Comparison of ENCODE assay signal across 8 mouse cellular contexts in the genomic region with DNA sequence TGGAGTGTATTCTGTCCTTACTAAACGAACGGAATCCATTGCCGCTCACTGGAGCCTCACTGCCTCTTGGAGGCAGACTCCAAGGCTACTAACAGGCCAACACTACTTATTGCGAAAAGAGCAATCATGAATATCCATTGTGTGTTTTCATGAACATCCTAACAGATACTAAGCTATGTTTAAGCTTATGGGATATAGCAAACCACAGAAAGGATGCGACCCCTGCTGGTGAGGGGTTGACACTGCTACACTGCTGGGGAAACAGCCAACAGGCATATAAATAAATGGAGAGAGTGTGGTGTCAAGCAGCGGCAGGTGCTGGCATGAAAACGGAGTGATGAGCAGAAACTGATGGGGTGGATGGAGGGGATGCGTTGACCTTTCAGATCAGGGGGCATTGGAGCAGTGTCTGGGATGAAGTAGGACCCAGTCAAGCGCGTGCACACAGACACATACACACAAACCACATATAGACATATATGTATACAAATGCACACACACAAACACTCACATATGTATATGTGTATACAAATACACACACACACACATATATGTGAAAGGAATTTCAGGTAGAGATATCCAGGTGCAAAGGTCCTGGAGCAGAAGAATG. TPM values are rescaled to one million over a fixed set of nuclear protein-coding genes. Genes with fewer than 3 reads are reported as not detected.
DNase-seq lines count a peak whose midpoint lies in the region; TF ChIP-seq lines count a peak whose summit lies in the region.

No protein-coding gene starts in this region.

- WGBS in forebrain, embryonic 10.5 days = 68% methylated on average over 10 of the region's 10 CpGs
- WGBS in hindbrain, embryonic 10.5 days = 68% methylated on average over 10 of the region's 10 CpGs
- WGBS in spleen, adult 2 months = 67% methylated on average over 10 of the region's 10 CpGs

- TF ChIP-seq POLR2A in spleen, adult 2 months (IDR thresholded peaks at IDR 0.05; ENCODE audit: low read depth, low read length) = no peak

- H3K9me3 ChIP-seq in forebrain, embryonic 10.5 days = no peaks in the 10 kb centered on the region
- H3K9me3 ChIP-seq in hindbrain, embryonic 10.5 days = no peaks in the 10 kb centered on the region

- TF ChIP-seq CTCF in spleen, adult 2 months (IDR thresholded peaks at IDR 0.05; ENCODE audit: extremely low read depth, insufficient read depth, insufficient read length, insufficient replicate concordance) = peak; percentile 48; the same call in 1 of the 2 replicates

- no peaks in the 10 kb centered on the region for H3K27me3 ChIP-seq in forebrain, embryonic 10.5 days (ENCODE audit: poor library complexity, severe bottlenecking)
- no peaks in the 10 kb centered on the region for H3K27me3 ChIP-seq in hindbrain, embryonic 10.5 days (ENCODE audit: insufficient read depth, poor library complexity, severe bottlenecking)
- H3K27me3 ChIP-seq in spleen, adult 2 months (ENCODE audit: control insufficient read depth, insufficient read depth, low read length) = no peaks in the 10 kb centered on the region

- peaks cover 11% of the 10 kb centered on the region for H3K4me1 ChIP-seq in brown adipose tissue, adult 24 weeks (ENCODE audit: control insufficient read depth, insufficient read depth, insufficient read length, low read length)
- peaks cover 20% of the 10 kb centered on the region for H3K4me1 ChIP-seq in forebrain, embryonic 10.5 days
- peaks cover 22% of the 10 kb centered on the region for H3K4me1 ChIP-seq in hindbrain, embryonic 10.5 days (replicated peaks)
- H3K4me1 ChIP-seq in spleen, adult 2 months (ENCODE audit: control insufficient read depth, insufficient read depth, insufficient read length) = no peaks in the 10 kb centered on the region

- H3K4me3 ChIP-seq in brown adipose tissue, adult 24 weeks (ENCODE audit: insufficient read depth, low read depth, low read length) = peak overlapping the region; percentile 74
- no peak overlapping the region for H3K4me3 ChIP-seq in forebrain, embryonic 10.5 days
- no peak overlapping the region for H3K4me3 ChIP-seq in hindbrain, embryonic 10.5 days
- H3K4me3 ChIP-seq in spleen, adult 2 months (ENCODE audit: extremely low read depth, insufficient read depth, insufficient read length) = no peak overlapping the region

- peak overlapping the region; percentile 15; the same call in 1 of the 2 replicates for H3K27ac ChIP-seq in brown adipose tissue, adult 24 weeks (replicated peaks; ENCODE audit: low read depth, low read length)
- H3K27ac ChIP-seq in forebrain, embryonic 10.5 days = no peak overlapping the region
- no peak overlapping the region for H3K27ac ChIP-seq in hindbrain, embryonic 10.5 days
- no peak overlapping the region for H3K27ac ChIP-seq in spleen, adult 2 months (ENCODE audit: insufficient read depth, low read length)

- DNase-seq in layer of hippocampus, adult 11-12 months (ENCODE audit: low spot score) = peak; percentile 50
- no peak for DNase-seq in layer of hippocampus, adult 9-11 months
- peak; percentile 66 for DNase-seq in forebrain, embryonic 10.5 days (ENCODE audit: extremely low spot score, low spot score)
- DNase-seq in hindbrain, embryonic 10.5 days (ENCODE audit: low spot score) = peak; percentile 77
- DNase-seq in layer of hippocampus, postnatal 10 days (ENCODE audit: low spot score in 2 of 2) = peak; percentile 67
- peak; percentile 82 for DNase-seq in mesoderm, embryonic 11.5 days (ENCODE audit: low read depth, low spot score)
- peak; percentile 8 to 30 for DNase-seq in spleen, adult 2 months (ENCODE audit: low read depth in 1 of 2, low spot score in 2 of 2)

- peaks cover 5% of the 10 kb centered on the region; the same call in 1 of the 2 replicates for H3K36me3 ChIP-seq in forebrain, embryonic 10.5 days (replicated peaks)
- 0 out of 2 replicates have a peak, but pooled peaks cover 2% of the 10 kb centered on the region for H3K36me3 ChIP-seq in hindbrain, embryonic 10.5 days
- H3K36me3 ChIP-seq in spleen, adult 2 months (ENCODE audit: control insufficient read depth, insufficient read depth, low read length) = no peaks in the 10 kb centered on the region

RNA-seq across cellular contexts. Expression of gene Aox1, which starts 1.5 kb away (rescaled TPM):
- polyA plus RNA-seq in brown adipose tissue, adult 24 weeks (2012; ENCODE audit: insufficient read depth, insufficient read length, missing spikeins) = 32.9 and 33.8 TPM in 2 replicates
- 0.02 and 0.07 TPM in 2 replicates for polyA plus RNA-seq in forebrain, embryonic 10.5 days (2016; fragmentation: Nextera tagmentation; extraction: Ambion mirVana)
- polyA plus RNA-seq in hindbrain, embryonic 10.5 days (2016; fragmentation: Nextera tagmentation; extraction: Ambion mirVana) = 0.03 and 0.25 TPM in 2 replicates
- 1 to 10 TPM; 1.5 to 1.9 TPM for total RNA-seq in layer of hippocampus, postnatal 10 days (2021)
- polyA plus RNA-seq in spleen, adult 2 months (2012; rRNA removed) = 0.35 and 0.57 TPM in 2 replicates

RNA-seq across cellular contexts. Expression of gene Kctd18, which starts 12.5 kb away (rescaled TPM):
- polyA plus RNA-seq in brown adipose tissue, adult 24 weeks (2012; ENCODE audit: insufficient read depth, insufficient read length, missing spikeins) = 3.6 and 9.4 TPM in 2 replicates
- 16.0 and 18.1 TPM in 2 replicates for polyA plus RNA-seq in forebrain, embryonic 10.5 days (2016; fragmentation: Nextera tagmentation; extraction: Ambion mirVana)
- 18.5 and 19.2 TPM in 2 replicates for polyA plus RNA-seq in hindbrain, embryonic 10.5 days (2016; fragmentation: Nextera tagmentation; extraction: Ambion mirVana)
- total RNA-seq in layer of hippocampus, postnatal 10 days (2021) = 10 to 100 TPM; 24.4 to 25.7 TPM
- polyA plus RNA-seq in spleen, adult 2 months (2012; rRNA removed) = 5.4 and 5.6 TPM in 2 replicates

RNA-seq across cellular contexts. Expression of gene Sgo2a, which starts 35.5 kb away (rescaled TPM):
- 1.2 and 2.0 TPM in 2 replicates for polyA plus RNA-seq in brown adipose tissue, adult 24 weeks (2012; ENCODE audit: insufficient read depth, insufficient read length, missing spikeins)
- 23.9 and 24.3 TPM in 2 replicates for polyA plus RNA-seq in forebrain, embryonic 10.5 days (2016; fragmentation: Nextera tagmentation; extraction: Ambion mirVana)
- polyA plus RNA-seq in hindbrain, embryonic 10.5 days (2016; fragmentation: Nextera tagmentation; extraction: Ambion mirVana) = 16.5 and 19.6 TPM in 2 replicates
- 1 to 10 TPM; 1.7 to 1.9 TPM for total RNA-seq in layer of hippocampus, postnatal 10 days (2021)
- 0.35 and 0.59 TPM in 2 replicates for polyA plus RNA-seq in spleen, adult 2 months (2012; rRNA removed)

Comparison
In these comparisons a context has a peak if more than half of its experiments do, and no peak if none do; other contexts are left out.
1. RNA of gene Aox1, which starts 1.5 kb away (polyA plus RNA-seq): 32.9 to 33.8 TPM in brown adipose tissue, adult 24 weeks; 0.35 to 0.57 TPM in spleen, adult 2 months, 0.02 to 0.07 TPM in forebrain, embryonic 10.5 days and 0.03 to 0.25 TPM in hindbrain, embryonic 10.5 days; every median in the first group is over 10 times any median in the second.